ENCODE assay signal across 9 mouse cellular contexts in genomic region chrX:96025876-96026275, GRCm38 (mm10).
DNase-seq lines count a peak whose midpoint lies in the region; ATAC-seq and TF ChIP-seq lines count a peak whose summit lies in the region.
"Had no signal": no experiment of that assay in that cellular context is flagged by ENCODE, and none has a peak within 500 bp of the region (broad histone marks: within the 10 kb centered on the region; RNA-seq: fewer than 3 reads in every experiment).

No protein-coding gene starts in this region.

- intact Hi-C loops in heart, postnatal 25 days (cut with DNase I) = loop anchor here (2.0 to 5.0 kb wide), 3 partner anchors 46 to 105 kb away; partner anchors contain the start of gene Msn

- no peaks in the 10 kb centered on the region for H3K4me1 ChIP-seq in brown adipose tissue, adult 24 weeks (ENCODE audit: control insufficient read depth, insufficient read depth, insufficient read length, low read length)
- no peaks in the 10 kb centered on the region for H3K4me1 ChIP-seq in lung, embryonic 14.5 days (ENCODE audit: insufficient read depth)
- H3K4me1 ChIP-seq: limb, embryonic 13.5 days had no signal

- DNase-seq in layer of hippocampus, adult 9-11 months = peak; percentile 40
- DNase-seq in layer of hippocampus, adult 9-10 months (ENCODE audit: low spot score) = no peak
- peak; percentile 46 for DNase-seq in heart, postnatal 25 days (ENCODE audit: low spot score)
- peak; percentile 65 for DNase-seq in lung, embryonic 14.5 days
- no peak for DNase-seq in Muller cell, postnatal 12 days (ENCODE audit: inconsistent ontology term)
- no peak for DNase-seq in urinary bladder, adult 18-20 months (ENCODE audit: low spot score in 2 of 2)
- DNase-seq in cerebellum, adult 9-10 months = no peak

- no peak overlapping the region for H3K4me2 ChIP-seq in lung, embryonic 14.5 days
- H3K4me2 ChIP-seq: limb, embryonic 13.5 days had no signal

- no peak overlapping the region for H3K9ac ChIP-seq in lung, embryonic 14.5 days
- H3K9ac ChIP-seq: limb, embryonic 13.5 days had no signal

- WGBS in lung, embryonic 14.5 days = 59% methylated on average over 5 of the region's 5 CpGs

- no peaks in the 10 kb centered on the region for H3K9me3 ChIP-seq in lung, embryonic 14.5 days (ENCODE audit: low read depth, low read length)
- H3K9me3 ChIP-seq: limb, embryonic 13.5 days had no signal

- no peaks in the 10 kb centered on the region for H3K27me3 ChIP-seq in lung, embryonic 14.5 days (ENCODE audit: insufficient read depth, low read length)

- TF ChIP-seq CTCF in lung, embryonic 14.5 days (IDR thresholded peaks at IDR 0.05; ENCODE audit: low read depth) = no peak

- no peak overlapping the region for H3K4me3 ChIP-seq in brown adipose tissue, adult 24 weeks (ENCODE audit: insufficient read depth, low read depth, low read length)
- no peak overlapping the region for H3K4me3 ChIP-seq in lung, embryonic 14.5 days (ENCODE audit: low read depth, low read length)
- H3K4me3 ChIP-seq: limb, embryonic 13.5 days had no signal

- ATAC-seq in lung, embryonic 14.5 days (ENCODE audit: insufficient read depth) = peak; percentile 84

- H3K36me3 ChIP-seq in lung, embryonic 14.5 days (ENCODE audit: insufficient read depth) = no peaks in the 10 kb centered on the region
- H3K36me3 ChIP-seq: limb, embryonic 13.5 days had no signal

- peak overlapping the region; percentile 90 for H3K27ac ChIP-seq in brown adipose tissue, adult 24 weeks (replicated peaks; ENCODE audit: low read depth, low read length)
- H3K27ac ChIP-seq in lung, embryonic 14.5 days (ENCODE audit: low read depth) = peak overlapping the region; percentile 5; the same call in 1 of the 2 replicates
- H3K27ac ChIP-seq: limb, embryonic 13.5 days had no signal

Comparison
In these comparisons a context has a peak if more than half of its experiments do, and no peak if none do; other contexts are left out.
1. DNase-seq: peak in layer of hippocampus, adult 9-11 months (single experiment), heart, postnatal 25 days (single experiment) and lung, embryonic 14.5 days (single experiment); none in layer of hippocampus, adult 9-10 months (single experiment), Muller cell, postnatal 12 days (single experiment), urinary bladder, adult 18-20 months (0 of 2) and cerebellum, adult 9-10 months (single experiment).